Mouse (Mus musculus) kidney, postnatal 36 days (tissue): ENCODE data around the gene Pygl.
"Not testable (repeated sequence)": the region's sequence is repeated elsewhere in the genome, so short reads cannot be mapped to it uniquely, and the experiment has no call there.

Experiments
- DNase-seq, 2 experiments: peaks; one replicate each; pipeline ENCODE4 v3.0.0; 2021 to 2022; ENCODE audit warnings: mixed read lengths in 2 of 2

Pygl gene

GRCm38 (mm10) chr12:70226655-70227054, 4.6 kb downstream of the Pygl start:
- DNase-seq, result peak in 1 of 2 experiments; percentile 14

- DNase-seq, result no peak
These were observed 8.0 kb downstream of the Pygl start for GRCm38 (mm10) chr12:70223331-70223730.

- no peak for DNase-seq
These were observed 9.9 kb downstream of the Pygl start for GRCm38 (mm10) chr12:70221425-70221824.

DNA sequence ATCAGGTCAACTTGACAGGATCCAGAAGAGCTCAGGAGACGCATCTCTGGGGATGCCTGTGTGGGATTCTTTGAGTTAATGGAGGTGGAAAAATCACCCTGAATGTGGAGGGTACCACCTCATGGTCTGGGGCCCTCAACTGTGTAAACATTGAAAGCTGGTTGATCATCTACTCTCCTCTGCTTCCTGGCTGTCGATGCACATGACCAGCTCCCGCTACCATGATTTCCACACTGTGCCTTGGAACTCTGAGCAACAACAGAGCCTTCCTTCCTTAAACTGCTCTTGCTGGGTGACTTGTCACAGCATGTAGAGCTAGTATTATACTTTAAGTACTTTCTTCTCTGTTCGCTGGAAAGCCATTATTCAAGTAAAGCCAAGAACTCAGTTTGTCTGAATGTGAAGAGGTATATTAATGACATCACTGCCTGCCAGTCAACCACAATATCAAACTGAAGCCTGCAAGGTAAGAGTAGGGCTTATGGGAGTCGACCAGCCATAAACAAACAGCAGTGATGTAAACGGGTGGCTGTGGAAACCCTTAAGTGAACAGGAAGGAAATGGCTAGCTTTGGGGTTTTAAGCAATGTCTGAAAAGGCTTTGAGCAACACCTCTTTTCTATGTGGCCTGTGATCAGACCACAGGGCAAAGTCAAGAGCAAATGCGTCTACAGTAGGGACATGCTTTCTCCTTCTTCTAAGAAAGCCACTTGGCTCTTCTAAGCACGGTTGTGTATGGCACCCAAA, 12.3 kb downstream of the Pygl start:
- no peak for DNase-seq

DNA sequence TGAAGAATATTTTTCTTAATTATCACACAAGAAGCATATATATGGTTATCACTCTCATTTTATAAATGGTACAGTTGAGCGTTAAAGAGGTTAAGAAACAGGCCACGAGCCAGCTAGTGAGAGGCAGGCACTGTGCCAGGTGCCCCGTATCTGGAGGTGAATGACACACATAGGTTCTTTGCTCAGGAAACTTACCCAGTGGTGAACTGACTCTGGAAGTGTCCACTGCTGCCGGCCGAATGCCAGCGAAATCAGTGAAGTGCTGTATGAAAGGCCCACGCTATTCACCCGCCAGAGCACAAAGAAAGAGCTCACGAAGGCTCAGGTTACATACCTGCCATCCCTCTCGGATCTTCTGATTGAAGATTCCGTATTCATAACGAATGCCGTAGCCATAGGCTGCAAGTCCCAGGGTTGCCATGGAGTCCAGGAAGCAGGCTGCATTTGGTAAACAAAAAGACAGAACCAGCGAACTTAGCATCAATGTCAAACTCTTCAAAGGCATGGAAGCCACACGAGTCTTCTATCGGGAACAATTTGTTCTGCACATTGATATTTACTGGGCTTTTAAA, 15.0 kb downstream of the Pygl start:
- DNase-seq, result peak in 1 of 2 experiments; percentile 43

- DNase-seq, result peak in 1 of 2 experiments; percentile 11
These were observed 17.0 kb downstream of the Pygl start for GRCm38 (mm10) chr12:70214281-70214680.

DNA sequence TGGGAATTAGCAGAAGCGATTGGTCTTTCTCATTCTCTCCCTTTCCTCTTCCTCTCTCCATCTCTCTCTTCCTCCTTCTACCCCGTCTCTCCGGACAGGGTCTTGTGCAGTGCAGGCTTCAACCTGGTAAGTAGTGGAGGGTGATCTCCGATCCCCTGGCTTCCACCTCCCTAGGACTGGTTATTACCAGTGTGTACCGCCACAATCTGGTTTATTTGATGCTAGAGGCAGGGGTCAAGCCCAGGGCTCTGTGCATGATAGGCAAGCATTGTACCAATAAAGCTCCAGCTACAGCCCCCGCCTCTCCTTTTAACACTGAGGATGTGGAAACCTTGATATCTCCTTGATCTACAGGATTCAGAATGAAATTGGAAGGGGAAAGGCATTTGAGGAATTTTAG, 17.7 kb downstream of the Pygl start:
- DNase-seq, result no peak

DNA sequence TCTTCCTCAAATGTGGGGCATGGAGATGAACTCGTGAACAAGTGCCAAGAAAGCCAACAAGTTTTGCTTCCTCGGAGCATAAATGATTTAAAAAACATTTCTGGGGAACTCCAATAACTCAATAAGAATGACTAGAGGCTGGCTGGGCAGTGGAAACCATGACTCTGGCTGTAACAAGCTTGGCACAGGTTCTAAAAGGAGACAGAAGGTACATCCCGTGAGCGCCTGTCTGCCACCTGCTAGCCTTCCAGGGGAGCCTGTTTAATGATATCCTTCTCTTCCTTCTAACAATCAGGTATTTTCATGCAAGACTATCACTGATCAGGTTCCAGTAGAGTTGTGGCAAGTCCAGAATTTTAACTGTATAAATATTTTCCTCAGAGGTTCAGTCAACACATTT, 18.8 kb downstream of the Pygl start:
- DNase-seq, result no peak

- no peak for DNase-seq
These were observed 23.1 kb downstream of the Pygl start for GRCm38 (mm10) chr12:70208214-70208613.

- no peak for DNase-seq
These were observed 26.9 kb downstream of the Pygl start for GRCm38 (mm10) chr12:70204433-70204832.

DNA sequence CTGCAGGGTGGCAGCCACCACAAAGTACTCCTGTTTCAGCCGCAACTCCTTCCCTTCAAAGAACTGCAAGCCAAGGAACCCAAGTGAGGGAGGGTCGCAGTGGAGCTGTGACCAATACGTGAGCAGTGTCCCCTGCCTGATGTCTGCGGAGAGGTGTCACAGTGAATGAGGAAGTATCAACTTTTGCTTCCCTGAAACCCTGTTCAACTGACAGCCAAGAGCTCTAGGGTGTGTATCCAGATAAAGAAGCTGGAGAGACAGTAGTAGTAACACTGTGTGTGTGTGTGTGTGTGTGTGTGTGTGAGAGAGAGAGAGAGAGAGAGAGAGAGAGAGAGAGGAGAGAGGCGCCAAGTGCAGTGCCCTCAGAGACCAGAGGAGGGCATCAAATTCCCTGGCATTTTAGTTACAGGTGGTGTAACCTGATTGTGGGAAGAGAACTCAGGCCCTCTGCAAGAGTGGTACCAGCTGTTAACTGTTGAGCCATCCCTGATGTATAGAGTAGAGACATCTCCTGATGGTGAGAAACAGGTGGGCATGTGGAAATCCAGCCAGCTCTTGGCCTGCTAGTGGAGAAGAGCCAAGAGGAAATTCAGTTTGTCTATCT, 29.3 kb downstream of the Pygl start:
- peak in 1 of 2 experiments; percentile 8 for DNase-seq

GRCm38 (mm10) chr12:70196341-70196740, 34.9 kb downstream of the Pygl start:
- no peak for DNase-seq

GRCm38 (mm10) chr12:70195426-70195825, 35.9 kb downstream of the Pygl start:
- no peak for DNase-seq

GRCm38 (mm10) chr12:70192267-70192727, 39.0 kb downstream of the Pygl start:
- DNase-seq, result no peak

- DNase-seq, result no peak
These were observed 47.0 kb downstream of the Pygl start for GRCm38 (mm10) chr12:70184173-70184783.

- not testable (repeated sequence) for DNase-seq
These were observed 47.8 kb downstream of the Pygl start for GRCm38 (mm10) chr12:70183507-70183906.

GRCm38 (mm10) chr12:70169969-70170368, 61.3 kb downstream of the Pygl start:
- no peak for DNase-seq

- no peak for DNase-seq
These were observed 63.3 kb downstream of the Pygl start for GRCm38 (mm10) chr12:70167950-70168349.

DNA sequence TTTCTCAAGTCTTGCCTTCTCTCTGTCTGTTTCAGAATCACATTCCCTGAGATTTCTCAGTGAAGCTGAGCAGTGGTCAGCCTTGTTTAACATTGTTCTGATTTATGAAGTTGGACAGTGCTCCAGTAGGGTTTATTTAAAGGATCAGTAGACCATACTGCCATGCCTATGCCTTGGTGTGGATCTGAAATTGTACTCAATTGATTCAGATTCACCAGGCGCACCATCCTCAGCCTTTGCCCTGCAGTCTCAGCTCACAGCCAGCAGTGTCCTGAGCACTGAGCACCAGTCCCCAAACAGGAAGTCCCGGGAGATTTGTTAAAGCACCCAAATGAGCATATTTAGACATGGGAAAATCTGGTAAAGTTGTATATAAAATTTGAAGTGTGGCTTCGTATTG, 66.5 kb downstream of the Pygl start:
- DNase-seq, result no peak

DNA sequence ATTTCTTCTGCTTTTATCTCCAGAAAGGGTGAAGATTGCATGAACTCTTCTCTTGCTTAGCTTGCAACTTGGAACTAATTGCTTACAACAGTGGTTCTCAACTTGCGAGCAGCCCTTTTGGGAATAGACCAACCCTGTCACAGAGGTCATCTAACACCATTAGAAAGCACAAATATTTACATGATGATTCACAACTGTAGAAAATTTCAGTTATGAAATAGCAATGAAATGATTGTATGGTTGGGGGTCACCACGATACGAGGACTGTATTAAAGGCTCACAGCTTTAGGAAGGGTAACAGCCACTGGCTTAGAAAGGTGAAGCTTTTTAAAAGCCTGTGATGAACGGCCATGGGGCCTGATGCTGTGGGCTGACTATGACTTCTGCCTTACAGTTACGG, 70.2 kb downstream of the Pygl start:
- no peak for DNase-seq

DNA sequence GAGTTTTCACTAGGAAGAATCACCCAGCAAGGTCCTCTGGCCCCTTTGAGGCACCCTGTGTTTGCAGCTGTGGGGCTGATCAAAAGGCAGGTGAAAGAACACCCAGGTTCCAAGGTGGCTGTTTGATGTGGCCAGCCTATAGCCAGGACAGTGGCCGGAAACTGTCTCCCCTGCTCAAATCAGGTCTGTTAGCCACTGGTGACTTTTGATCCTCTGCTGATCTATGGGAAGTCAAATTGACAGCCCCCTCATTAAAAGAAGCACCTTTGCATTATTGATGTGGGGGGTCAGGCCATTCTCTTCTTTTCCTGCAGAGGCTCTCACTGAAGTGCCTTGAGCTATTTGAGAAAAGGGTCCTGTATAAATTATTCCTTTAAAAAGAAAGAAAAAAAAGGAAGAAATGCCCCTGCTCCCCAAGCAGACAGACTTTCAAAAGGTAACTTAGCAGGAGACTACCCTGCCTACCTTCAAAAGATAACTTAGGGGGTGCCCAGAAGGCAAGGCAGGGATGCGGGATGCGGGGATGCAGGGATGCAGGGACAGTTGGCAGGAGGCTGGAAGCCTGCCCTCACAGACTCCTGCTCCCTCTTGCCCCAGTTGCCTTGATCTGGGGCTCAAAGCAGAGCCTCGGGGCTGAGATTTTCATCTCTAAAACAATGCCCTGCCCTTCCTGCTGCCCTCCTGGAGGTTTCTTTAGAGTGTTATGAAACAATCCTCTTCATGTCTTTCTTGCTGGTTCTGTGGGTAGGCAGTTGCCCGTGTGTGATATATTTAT, 73.8 kb downstream of the Pygl start:
- DNase-seq, result no peak

- no peak for DNase-seq
These were observed 75.1 kb downstream of the Pygl start for GRCm38 (mm10) chr12:70156222-70156621.

GRCm38 (mm10) chr12:70153842-70154241, 77.4 kb downstream of the Pygl start, which contains the start of gene Abhd12b:
Gene Abhd12b, plus strand, starts transcription at chr12:70154142.
- no peak for DNase-seq
